Mouse (Mus musculus) stomach, embryonic 16.5 days (tissue): ENCODE measurements around the gene Slc38a1. TPM values are rescaled to one million over a fixed set of nuclear protein-coding genes. Genes with fewer than 3 reads are reported as not detected.

Source experiments
- ATAC-seq: fragments of 200-750 bp; cut with Nextera tagmentation; 2 replicates; pipeline ENCODE4 v1.8.0; 2017; ENCODE audit warnings: moderate number of reproducible peaks, moderate TSS enrichment; ENCODE audit not compliant: insufficient read depth, low FRiP score
- H3K27ac ChIP-seq: fragments of 300-500 bp; sonication (generic); 2 replicates; pipeline ENCODE4 v1.5.1; 2014; ENCODE audit warnings: low read length
- H3K27me3 ChIP-seq: fragments of 300-500 bp; sonication (generic); 2 replicates; pipeline ENCODE4 v1.6.1; 2014; ENCODE audit warnings: low read length, control low read depth, mixed read lengths; ENCODE audit not compliant: control insufficient read depth, insufficient read depth
- H3K36me3 ChIP-seq: fragments of 300-500 bp; sonication (generic); 2 replicates; pipeline ENCODE4 v1.6.1; 2014; ENCODE audit warnings: low read length; ENCODE audit not compliant: control insufficient read depth, insufficient read depth
- H3K4me1 ChIP-seq: fragments of 300-500 bp; sonication (generic); 2 replicates; pipeline ENCODE4 v1.6.1; 2014; ENCODE audit warnings: low read length, control low read depth, mixed read lengths; ENCODE audit not compliant: control insufficient read depth, insufficient read depth
- H3K4me2 ChIP-seq: fragments of 300-500 bp; sonication (generic); 2 replicates; pipeline ENCODE4 v1.6.1; 2014; ENCODE audit warnings: low read depth, low read length, mixed read lengths
- H3K4me3 ChIP-seq: fragments of 300-500 bp; sonication (generic); replicated peaks from 2 replicates; pipeline ENCODE4 v1.5.1; 2014; ENCODE audit warnings: mild to moderate bottlenecking, low read length
- H3K9ac ChIP-seq: fragments of 300-500 bp; sonication (generic); 2 replicates; pipeline ENCODE4 v1.6.1; 2014; ENCODE audit warnings: low read length
- H3K9me3 ChIP-seq: fragments of 300-500 bp; sonication (generic); replicated peaks from 2 replicates; pipeline ENCODE4 v1.6.1; 2016; ENCODE audit warnings: low read length, control low read depth; ENCODE audit not compliant: control insufficient read depth
- WGBS: fragments of 180-500 bp; shearing (Covaris S2); extraction: QIAGEN DNeasy Blood & Tissue Kit; methylation state at CpG from one replicate; pipeline ENCODE4 v1.1.7; 2014; 5-methylcytosine and 5-hydroxymethylcytosine counted together
- polyA plus RNA-seq: library from polyadenylated mRNA; unstranded; fragments of >200 nt; fragmentation: Nextera tagmentation; extraction: Ambion mirVana; gene quantifications from 2 replicates; pipeline ENCODE4 v1.2.1, GENCODE M21; 2015

Slc38a1 gene
- polyA plus RNA-seq, 1 experiment from 2014 or later, result 58.0 TPM

DNA sequence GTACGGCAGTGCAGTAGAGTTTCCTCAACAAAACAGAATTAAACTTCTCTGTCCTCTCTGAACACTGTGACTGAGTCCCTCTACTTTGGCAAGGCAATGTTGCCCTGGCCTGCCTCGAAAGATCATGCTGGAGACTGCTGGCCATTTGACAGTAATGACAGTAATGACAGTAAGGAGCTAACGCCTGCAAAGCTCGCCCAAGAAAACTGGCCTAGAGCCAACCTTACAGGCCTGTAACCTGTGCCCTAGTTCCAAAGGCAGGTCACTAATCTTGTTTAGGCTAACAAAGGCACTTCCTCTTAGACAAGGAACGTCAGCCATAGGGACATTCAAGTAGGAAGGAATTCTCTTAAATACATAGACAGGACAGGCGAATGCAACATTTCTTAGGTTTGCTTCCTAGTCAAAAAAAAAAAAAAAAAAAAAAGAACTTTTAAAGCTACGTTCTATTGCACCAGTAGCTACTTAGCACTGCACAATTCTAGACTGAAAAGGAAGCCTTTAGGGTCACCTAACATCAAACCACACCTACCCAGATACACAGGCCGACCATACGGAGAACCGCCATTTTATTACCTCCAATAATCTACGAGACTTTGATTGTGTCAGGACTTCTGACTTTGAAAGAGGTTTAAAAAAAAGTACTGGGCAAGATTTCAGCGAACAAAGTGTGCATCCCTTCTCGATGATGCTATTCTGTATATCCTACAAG is 74.3 kb downstream of the Slc38a1 start:
- H3K4me1 ChIP-seq, result peaks cover 14% of the 10 kb centered on the region
- H3K9ac ChIP-seq, result peak overlapping the region; percentile 43; the same call in 1 of the 2 replicates
- peak overlapping the region; percentile 74 for H3K27ac ChIP-seq
- WGBS, result 51% methylated on average over 13 of the region's 13 CpGs
- no peak overlapping the region for H3K4me2 ChIP-seq
- H3K36me3 ChIP-seq, result no peaks in the 10 kb centered on the region
- no peaks in the 10 kb centered on the region for H3K9me3 ChIP-seq
- H3K4me3 ChIP-seq, result no peak overlapping the region
- no peaks in the 10 kb centered on the region for H3K27me3 ChIP-seq
- ATAC-seq, result peak; percentile 70; the same call in 1 of the 2 replicates

DNA sequence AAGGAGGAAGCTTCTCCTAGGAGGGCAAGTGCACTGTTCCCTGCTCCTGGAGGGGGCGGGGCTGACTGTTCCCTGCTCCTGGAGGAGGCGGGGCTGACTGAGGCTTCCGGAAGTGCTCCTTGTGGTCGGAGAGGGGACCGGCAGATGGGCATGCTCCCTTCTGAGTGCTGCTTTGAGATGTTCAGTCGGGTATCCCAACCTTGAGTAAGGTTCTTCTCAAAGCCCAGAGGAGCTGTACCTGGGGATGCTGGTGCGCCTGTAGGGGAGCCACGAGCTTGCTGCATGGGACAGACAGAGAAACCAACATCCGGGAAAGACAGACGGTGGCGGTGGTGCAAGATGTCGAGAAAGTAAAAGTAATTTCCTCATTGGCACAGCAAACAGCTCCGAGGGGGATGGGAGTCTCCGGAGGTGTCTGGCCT is 75.9 kb downstream of the Slc38a1 start:
- 11% methylated on average over 14 of the region's 14 CpGs for WGBS
- H3K9ac ChIP-seq, result peak overlapping the region; percentile 62
- ATAC-seq, result no peak

DNA sequence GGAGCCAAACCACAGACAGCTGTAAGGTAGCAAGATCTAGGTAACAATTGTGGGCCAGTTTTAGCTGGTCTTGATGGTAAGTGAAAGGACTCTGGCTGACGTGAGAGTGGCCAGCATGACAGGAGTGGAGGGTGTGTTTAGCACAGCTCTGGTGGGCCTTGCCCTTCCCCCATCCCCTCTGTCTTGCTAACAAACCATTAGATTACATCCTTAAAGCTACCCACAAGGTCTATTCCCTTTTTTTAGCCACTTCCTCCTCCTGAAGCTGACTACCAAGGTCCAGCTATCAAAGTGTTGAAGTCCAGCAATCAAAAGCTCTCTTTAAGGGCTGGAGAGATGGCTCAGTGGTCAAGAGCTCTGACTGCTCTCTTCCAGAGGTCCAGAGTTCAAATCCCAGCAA is 78.9 kb downstream of the Slc38a1 start:
- 75% methylated on average over 1 of the region's 1 CpGs for WGBS
- ATAC-seq, result no peak

More for the DNA sequence above, 75.9 kb downstream of the Slc38a1 start:
- Histone ChIP-seq H3K9me3 (no peaks in the 10 kb centered on the region), H3K4me3 (peak overlapping the region; percentile 43), H3K36me3 (no peaks in the 10 kb centered on the region), H3K27ac (no peak overlapping the region), H3K4me1 (peaks cover 14% of the 10 kb centered on the region), H3K4me2 (peak overlapping the region; percentile 53), H3K27me3 (no peaks in the 10 kb centered on the region)

DNA sequence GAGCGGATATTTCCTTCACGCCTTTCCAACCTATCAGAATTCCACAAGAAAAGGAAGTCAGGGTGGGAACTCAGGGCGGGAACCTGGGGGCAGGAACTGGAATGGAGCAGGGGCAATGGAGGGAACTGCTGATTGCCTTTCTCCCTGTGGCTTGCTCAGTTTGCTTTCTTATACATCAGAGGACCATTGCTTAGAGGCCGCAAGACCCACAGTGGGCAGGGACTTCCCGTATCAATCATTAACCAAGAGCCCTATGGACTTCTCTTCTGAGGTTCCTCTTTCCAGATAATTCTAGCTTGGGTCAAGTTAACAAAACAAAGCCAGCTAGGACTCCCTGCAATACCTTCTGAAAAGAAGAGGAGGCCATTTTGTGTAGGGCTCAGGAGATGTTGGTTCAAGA is 80.2 kb downstream of the Slc38a1 start:
- 84% methylated on average over 5 of the region's 5 CpGs for WGBS
- no peak overlapping the region for H3K27ac ChIP-seq
- H3K4me2 ChIP-seq, result no peak overlapping the region
- no peak; the same call in 1 of the 2 replicates for ATAC-seq
- no peak overlapping the region for H3K9ac ChIP-seq
- H3K27me3 ChIP-seq, result no peaks in the 10 kb centered on the region
- H3K4me1 ChIP-seq, result peaks cover 7% of the 10 kb centered on the region
- no peaks in the 10 kb centered on the region for H3K36me3 ChIP-seq
- H3K9me3 ChIP-seq, result no peaks in the 10 kb centered on the region
- no peak overlapping the region for H3K4me3 ChIP-seq

More for the DNA sequence above, 78.9 kb downstream of the Slc38a1 start:
- H3K4me1 ChIP-seq, result peaks cover 14% of the 10 kb centered on the region
- H3K36me3 ChIP-seq, result no peaks in the 10 kb centered on the region
- H3K27ac ChIP-seq, result no peak overlapping the region
- H3K4me2 ChIP-seq, result no peak overlapping the region
- no peak overlapping the region for H3K4me3 ChIP-seq
- H3K9ac ChIP-seq, result no peak overlapping the region
- H3K27me3 ChIP-seq, result no peaks in the 10 kb centered on the region
- no peaks in the 10 kb centered on the region for H3K9me3 ChIP-seq

DNA sequence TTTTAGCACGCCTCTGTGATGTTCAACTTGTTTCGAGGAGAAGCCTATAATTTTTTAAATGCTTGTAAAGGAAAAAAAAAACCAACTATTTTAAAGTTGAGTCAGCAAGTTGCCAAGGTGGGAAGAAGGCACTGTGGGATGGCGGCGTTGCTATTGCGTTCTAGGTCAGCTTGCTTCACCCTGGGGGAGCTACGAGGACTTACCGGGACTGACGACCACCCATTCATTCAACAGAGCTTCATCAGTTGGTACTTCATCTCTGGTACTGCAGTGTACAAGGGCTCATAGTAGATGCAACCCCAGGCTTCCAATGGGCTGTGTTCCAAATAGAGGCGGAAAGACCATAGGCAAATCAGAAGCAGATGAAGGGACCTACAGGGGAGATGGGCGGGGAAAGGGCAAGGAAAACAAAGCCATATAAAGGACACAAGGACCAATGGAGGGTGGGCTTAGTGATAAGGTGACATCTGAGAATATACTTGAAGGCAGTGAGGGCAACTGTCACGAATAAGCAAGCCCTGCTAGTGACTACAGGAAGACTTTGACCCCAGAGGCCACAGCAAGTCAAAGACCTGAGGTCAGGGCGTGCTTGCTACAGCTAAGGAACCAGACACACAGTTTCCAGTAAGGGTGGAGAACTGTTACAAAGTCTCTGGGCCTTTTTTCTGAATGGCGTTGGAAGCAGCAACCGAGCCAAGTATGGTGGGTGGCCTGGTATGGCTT is 82.0 kb downstream of the Slc38a1 start:
- H3K9ac ChIP-seq, result no peak overlapping the region
- H3K9me3 ChIP-seq, result no peaks in the 10 kb centered on the region
- no peaks in the 10 kb centered on the region for H3K4me1 ChIP-seq
- WGBS, result 94% methylated on average over 14 of the region's 14 CpGs
- no peak overlapping the region for H3K4me3 ChIP-seq
- no peak overlapping the region for H3K27ac ChIP-seq
- no peak for ATAC-seq
- no peaks in the 10 kb centered on the region for H3K36me3 ChIP-seq
- H3K27me3 ChIP-seq, result no peaks in the 10 kb centered on the region
- H3K4me2 ChIP-seq, result no peak overlapping the region

DNA sequence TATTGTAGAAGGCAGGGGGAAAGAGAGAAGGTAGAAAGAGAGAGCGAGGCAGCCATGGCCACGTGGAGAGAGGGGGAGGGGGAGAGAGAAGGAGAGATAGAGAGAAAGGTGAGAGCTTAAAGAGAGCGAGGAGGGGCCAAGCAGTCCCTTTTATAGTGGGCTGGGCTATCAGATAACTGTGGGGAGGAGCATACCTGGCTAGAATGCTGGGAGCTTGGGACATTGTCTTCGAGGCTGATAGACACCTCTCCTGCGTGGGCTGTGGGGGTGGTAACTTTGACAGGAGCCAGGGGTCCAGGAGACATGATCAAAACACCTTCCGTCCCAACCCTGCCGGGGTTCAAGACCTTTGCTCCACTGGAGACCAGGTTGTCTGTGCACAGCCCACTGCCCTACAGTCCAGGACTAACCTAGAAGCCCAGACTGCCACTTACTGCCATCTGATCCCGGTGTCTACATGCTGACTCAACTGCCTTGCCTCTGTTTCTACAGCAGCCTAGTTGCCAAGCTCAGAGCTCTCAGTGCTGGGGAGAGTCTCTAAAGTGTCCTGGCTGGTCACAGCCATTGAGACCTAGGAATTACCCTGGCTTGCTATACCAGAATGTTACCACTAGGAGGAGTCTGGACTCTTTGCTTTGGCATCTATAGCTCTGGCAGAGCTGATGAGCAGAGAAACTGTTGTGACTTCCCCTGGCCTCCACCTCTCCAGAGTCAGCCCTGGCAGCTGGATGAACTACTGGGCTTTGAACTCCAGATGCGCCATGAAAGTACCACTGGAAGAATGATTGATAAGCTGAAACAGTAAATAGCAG is 90.9 kb downstream of the Slc38a1 start:
- Histone ChIP-seq H3K9ac (no peak overlapping the region), H3K27ac (no peak overlapping the region), H3K4me2 (no peak overlapping the region), H3K4me3 (no peak overlapping the region), H3K4me1 (no peaks in the 10 kb centered on the region), H3K27me3 (no peaks in the 10 kb centered on the region), H3K36me3 (no peaks in the 10 kb centered on the region), H3K9me3 (no peaks in the 10 kb centered on the region)
- 62% methylated on average over 9 of the region's 9 CpGs for WGBS
- peak; percentile 70 for ATAC-seq

DNA sequence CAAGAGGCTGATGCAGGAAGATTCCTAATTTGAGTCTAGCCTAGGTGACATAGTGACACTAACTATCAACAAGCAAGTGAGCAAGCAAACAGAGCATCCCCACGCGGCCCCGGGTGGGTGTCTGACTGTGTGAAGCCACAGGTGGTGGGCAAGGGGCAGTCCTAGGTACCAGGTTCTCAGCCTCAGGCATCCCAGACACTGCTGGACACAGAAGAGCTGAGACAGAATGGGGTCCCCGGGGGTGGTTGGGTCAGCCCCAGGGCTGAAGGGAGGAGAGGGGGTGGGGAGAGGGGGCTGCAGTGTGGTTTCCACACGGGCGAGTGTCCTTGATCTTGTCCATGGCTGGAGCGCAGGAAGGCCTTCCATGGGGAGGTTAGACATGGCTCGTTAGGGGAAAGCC is 91.6 kb downstream of the Slc38a1 start:
- Histone ChIP-seq H3K9ac (no peak overlapping the region), H3K27me3 (no peaks in the 10 kb centered on the region), H3K4me3 (no peak overlapping the region), H3K27ac (no peak overlapping the region), H3K4me1 (no peaks in the 10 kb centered on the region), H3K4me2 (no peak overlapping the region), H3K36me3 (no peaks in the 10 kb centered on the region), H3K9me3 (no peaks in the 10 kb centered on the region)
- ATAC-seq, result no peak
- 89% methylated on average over 8 of the region's 8 CpGs for WGBS

DNA sequence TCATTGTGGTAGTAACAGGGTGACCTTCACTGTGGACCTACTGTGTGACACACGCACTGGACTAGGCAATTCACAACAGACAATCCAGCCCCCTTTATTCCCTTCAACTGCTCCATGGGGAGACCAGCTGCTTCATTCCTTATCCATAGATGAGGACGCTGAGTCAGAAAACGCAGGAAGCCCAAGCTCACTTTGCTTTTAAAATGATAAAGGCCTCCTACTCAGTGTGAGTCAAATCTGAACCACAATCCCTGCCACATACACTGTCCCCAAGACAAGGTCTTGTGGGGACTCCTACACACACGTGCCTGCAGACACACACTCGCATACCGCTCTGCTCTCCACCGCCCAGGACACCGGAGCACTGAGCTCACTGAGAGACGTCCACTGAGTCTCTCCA is 94.3 kb downstream of the Slc38a1 start:
- H3K9ac ChIP-seq, result no peak overlapping the region
- peak overlapping the region; percentile 73 for H3K27ac ChIP-seq
- H3K4me2 ChIP-seq, result no peak overlapping the region
- no peak for ATAC-seq
- no peaks in the 10 kb centered on the region for H3K27me3 ChIP-seq
- H3K36me3 ChIP-seq, result no peaks in the 10 kb centered on the region
- WGBS, result 88% methylated on average over 9 of the region's 9 CpGs
- no peaks in the 10 kb centered on the region for H3K9me3 ChIP-seq
- H3K4me3 ChIP-seq, result no peak overlapping the region
- no peaks in the 10 kb centered on the region for H3K4me1 ChIP-seq
